Mouse (Mus musculus) MEL (cell line): ENCODE measurements around the gene H2-Ab1. TPM values are rescaled to one million over a fixed set of nuclear protein-coding genes. Genes with fewer than 3 reads are reported as not detected.

Source experiments
- DNase-seq: peaks from one replicate; pipeline ENCODE4 v3.0.0; 2011; ENCODE audit warnings: low read depth, low spot score
- H3K27ac ChIP-seq: 2 replicates; pipeline ENCODE4 v1.5.1; 2012; ENCODE audit warnings: low read depth, mild to moderate bottlenecking, control low read depth, low read length, moderate library complexity; ENCODE audit not compliant: control insufficient read depth
- H3K27me3 ChIP-seq, 2 experiments: fragments of 150-350 bp in 1 of 2; sonication (generic) in 1 of 2; 2 replicates each; pipeline ENCODE4 v1.6.1; 2012; ENCODE audit warnings: low read length in 2 of 2, mild to moderate bottlenecking in 2 of 2, improper control_type of control experiment in 1 of 2, moderate library complexity in 1 of 2; ENCODE audit not compliant: insufficient read depth in 2 of 2, control insufficient read depth in 1 of 2
- H3K36me3 ChIP-seq, 2 experiments: 2 replicates each; pipeline ENCODE4 v1.6.1; 2012 to 2014; ENCODE audit warnings: low read length in 2 of 2, improper control_type of control experiment in 1 of 2, inconsistent platforms in 1 of 2, mild to moderate bottlenecking in 1 of 2; ENCODE audit not compliant: insufficient read depth in 2 of 2, control insufficient read depth in 1 of 2
- H3K4me1 ChIP-seq, 2 experiments: fragments of 150-350 bp in 1 of 2; sonication (generic) in 1 of 2; 2 replicates each; pipeline ENCODE4 v1.6.1; 2012; ENCODE audit warnings: low read length in 2 of 2, improper control_type of control experiment in 1 of 2, mild to moderate bottlenecking in 1 of 2; ENCODE audit not compliant: insufficient read depth in 2 of 2, control insufficient read depth in 1 of 2
- H3K4me3 ChIP-seq, 2 experiments: fragments of 150-350 bp in 1 of 2; sonication (generic) in 1 of 2; 2 replicates each; pipeline ENCODE4 v1.5.1; 2012; ENCODE audit warnings: low read depth in 2 of 2, low read length in 2 of 2, mild to moderate bottlenecking in 2 of 2, moderate library complexity in 2 of 2, control low read depth in 1 of 2, improper control_type of control experiment in 1 of 2; ENCODE audit not compliant: control insufficient read depth in 1 of 2, insufficient read depth in 1 of 2
- H3K79me2 ChIP-seq: 2 replicates; pipeline ENCODE4 v1.6.1; 2012; ENCODE audit warnings: mild to moderate bottlenecking, low read length, moderate library complexity; ENCODE audit not compliant: control insufficient read depth, poor library complexity, insufficient read depth
- H3K9ac ChIP-seq: 2 replicates; pipeline ENCODE4 v1.6.1; 2012; ENCODE audit warnings: low read depth, mild to moderate bottlenecking, control low read depth, low read length, moderate library complexity; ENCODE audit not compliant: control insufficient read depth, poor library complexity, severe bottlenecking
- H3K9me3 ChIP-seq: fragments of 150-350 bp; sonication (generic); replicated peaks from 2 replicates; pipeline ENCODE4 v1.6.1; 2012; ENCODE audit warnings: mild to moderate bottlenecking, low read length, improper control_type of control experiment, moderate library complexity; ENCODE audit not compliant: insufficient read depth
- BHLHE40 ChIP-seq: IDR thresholded peaks from 2 replicates; pipeline ENCODE4 v1.6.1; 2012; ENCODE audit warnings: low read depth, mild to moderate bottlenecking, inconsistent platforms, low read length, improper control_type of control experiment, borderline replicate concordance
- CHD1 ChIP-seq: IDR thresholded peaks from 2 replicates; pipeline ENCODE4 v1.6.1; 2012; ENCODE audit warnings: low read depth, mild to moderate bottlenecking, inconsistent platforms, low read length, improper control_type of control experiment
- CHD2 ChIP-seq: IDR thresholded peaks from 2 replicates; pipeline ENCODE4 v1.6.1; 2011; ENCODE audit warnings: low read length, improper control_type of control experiment
- CTCF ChIP-seq, 3 experiments: IDR thresholded peaks in 2 of 3; conservative IDR thresholded peaks in 1 of 3; 2 replicates each; pipeline ENCODE4 v1.5.1; 2011 to 2012; ENCODE audit warnings: low read length in 3 of 3, low read depth in 2 of 3, mild to moderate bottlenecking in 2 of 3, improper control_type of control experiment in 1 of 3, inconsistent platforms in 1 of 3, mixed read lengths in 1 of 3, moderate library complexity in 1 of 3; ENCODE audit not compliant: control insufficient read depth in 1 of 3, insufficient read depth in 1 of 3, poor library complexity in 1 of 3, severe bottlenecking in 1 of 3
- E2F4 ChIP-seq: IDR thresholded peaks from 2 replicates; pipeline ENCODE4 v1.6.1; 2011; ENCODE audit warnings: low read depth, low read length, improper control_type of control experiment, borderline replicate concordance
- ETS1 ChIP-seq: IDR thresholded peaks from 2 replicates; pipeline ENCODE4 v1.6.1; 2012; ENCODE audit warnings: low read depth, mild to moderate bottlenecking, inconsistent platforms, low read length, improper control_type of control experiment, moderate library complexity
- GABPA ChIP-seq: IDR thresholded peaks from 2 replicates; pipeline ENCODE4 v1.6.1; 2012; ENCODE audit warnings: low read depth, mild to moderate bottlenecking, inconsistent platforms, low read length, improper control_type of control experiment, moderate library complexity
- GATA1 ChIP-seq: IDR thresholded peaks from 2 replicates; pipeline ENCODE4 v1.6.1; 2011; ENCODE audit warnings: low read depth, low read length, improper control_type of control experiment
- HCFC1 ChIP-seq: IDR thresholded peaks from 2 replicates; pipeline ENCODE4 v1.6.1; 2012; ENCODE audit warnings: low read depth, mild to moderate bottlenecking, inconsistent platforms, low read length, improper control_type of control experiment, moderate library complexity
- JUND ChIP-seq: IDR thresholded peaks from 2 replicates; pipeline ENCODE4 v1.6.1; 2011; ENCODE audit warnings: low read depth, mild to moderate bottlenecking, improper control_type of control experiment, low read length
- MAFK ChIP-seq: IDR thresholded peaks from 2 replicates; pipeline ENCODE4 v1.6.1; 2011; ENCODE audit warnings: low read depth, mild to moderate bottlenecking, low read length, improper control_type of control experiment, borderline replicate concordance
- MAZ ChIP-seq: IDR thresholded peaks from 2 replicates; pipeline ENCODE4 v1.6.1; 2012; ENCODE audit warnings: low read depth, mild to moderate bottlenecking, inconsistent platforms, low read length, improper control_type of control experiment
- MEF2A ChIP-seq: IDR thresholded peaks from 2 replicates; pipeline ENCODE4 v1.6.1; 2014; ENCODE audit warnings: low read depth, mild to moderate bottlenecking, inconsistent platforms, low read length, improper control_type of control experiment; ENCODE audit not compliant: poor library complexity, insufficient replicate concordance, severe bottlenecking; ENCODE audit errors: extremely low read depth
- MYB ChIP-seq: IDR thresholded peaks from 2 replicates; pipeline ENCODE4 v1.6.1; 2011; ENCODE audit warnings: mild to moderate bottlenecking, low read depth, low read length, improper control_type of control experiment
- MYC ChIP-seq: IDR thresholded peaks from 2 replicates; pipeline ENCODE4 v1.6.1; 2011; ENCODE audit warnings: low read depth, mild to moderate bottlenecking, low read length, improper control_type of control experiment, moderate library complexity
- NELFE ChIP-seq: IDR thresholded peaks from 2 replicates; pipeline ENCODE4 v1.6.1; 2011; ENCODE audit warnings: low read depth, low read length, improper control_type of control experiment
- POLR2AphosphoS2 ChIP-seq: IDR thresholded peaks from 2 replicates; pipeline ENCODE4 v1.6.1; 2011; ENCODE audit warnings: low read length, improper control_type of control experiment
- POLR2AphosphoS5 ChIP-seq: IDR thresholded peaks from 2 replicates; pipeline ENCODE4 v1.6.1; 2012; ENCODE audit warnings: low read depth, borderline replicate concordance, mild to moderate bottlenecking, inconsistent platforms, low read length, moderate library complexity, mixed read lengths
- RAD21 ChIP-seq: IDR thresholded peaks from 2 replicates; pipeline ENCODE4 v1.6.1; 2011; ENCODE audit warnings: mild to moderate bottlenecking, low read depth, low read length, improper control_type of control experiment
- SIN3A ChIP-seq: IDR thresholded peaks from 2 replicates; pipeline ENCODE4 v1.6.1; 2012; ENCODE audit warnings: low read length, improper control_type of control experiment, inconsistent platforms
- SMC3 ChIP-seq: IDR thresholded peaks from 2 replicates; pipeline ENCODE4 v1.6.1; 2011; ENCODE audit warnings: low read depth, low read length, improper control_type of control experiment
- TAL1 ChIP-seq: IDR thresholded peaks from 2 replicates; pipeline ENCODE4 v1.6.1; 2012; ENCODE audit warnings: mild to moderate bottlenecking, inconsistent platforms, low read length, moderate library complexity, mixed read lengths
- TBP ChIP-seq: IDR thresholded peaks from 2 replicates; pipeline ENCODE4 v1.8.0; 2011; ENCODE audit warnings: low read depth, low read length, improper control_type of control experiment
- UBTF ChIP-seq: IDR thresholded peaks from 2 replicates; pipeline ENCODE4 v1.6.1; 2012; ENCODE audit warnings: low read depth, mild to moderate bottlenecking, inconsistent platforms, low read length, improper control_type of control experiment, moderate library complexity, borderline replicate concordance; ENCODE audit not compliant: insufficient read depth
- USF2 ChIP-seq, 2 experiments: IDR thresholded peaks; 2 replicates each; pipeline ENCODE4 v1.6.1; 2011 to 2012; ENCODE audit warnings: improper control_type of control experiment in 2 of 2, low read length in 2 of 2, borderline replicate concordance in 1 of 2, inconsistent platforms in 1 of 2, low read depth in 1 of 2, mild to moderate bottlenecking in 1 of 2; ENCODE audit not compliant: insufficient read depth in 1 of 2
- ZC3H11A ChIP-seq: IDR thresholded peaks from 2 replicates; pipeline ENCODE4 v1.6.1; 2012; ENCODE audit warnings: low read depth, mild to moderate bottlenecking, inconsistent platforms, low read length, improper control_type of control experiment
- ZKSCAN1 ChIP-seq: IDR thresholded peaks from 2 replicates; pipeline ENCODE4 v1.6.1; 2012; ENCODE audit warnings: low read depth, mild to moderate bottlenecking, inconsistent platforms, low read length, improper control_type of control experiment, moderate library complexity
- polyA plus RNA-seq, 2 experiments: library from polyadenylated mRNA; stranded (reverse) in 1 of 2; unstranded in 1 of 2; fragments of >175 nt in 1 of 2; fragments of >200 nt in 1 of 2; gene quantifications; 2 replicates each; pipeline versions ENCODE4 v1.2.1 to v1.2.4; 2012; ENCODE audit warnings: low replicate concordance in 2 of 2, low read depth in 1 of 2; ENCODE audit not compliant: insufficient read length in 2 of 2, insufficient read depth in 1 of 2, missing spikeins in 1 of 2
- total RNA-seq: library from RNA; depleted of rRNA; stranded (reverse); fragments of 300-350 nt; gene quantifications from 2 replicates; pipeline ENCODE4 v1.2.3, GENCODE M21; 2012

The H2-Ab1 gene
- total and polyA plus RNA-seq, 3 experiments, result not detected

DNA sequence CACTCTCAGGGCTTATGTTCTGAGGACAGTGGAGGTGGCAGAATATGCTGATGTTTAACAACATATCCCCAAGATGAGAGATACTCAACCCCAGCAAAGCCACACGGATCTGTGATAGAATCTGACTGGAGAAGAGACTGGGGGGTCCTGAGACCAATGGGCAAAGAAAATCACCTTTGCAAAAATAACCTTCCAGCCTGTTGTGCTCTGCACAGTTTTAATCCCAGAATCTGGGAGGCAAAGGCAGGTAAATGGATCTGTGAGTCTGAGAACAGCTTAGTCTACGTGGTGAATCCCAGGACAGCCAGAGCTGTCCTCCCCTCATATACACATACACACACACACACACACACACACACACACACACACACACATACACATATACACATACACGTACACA is 8.1 kb upstream of the H2-Ab1 start:
- H3K36me3 ChIP-seq, result no peaks in the 10 kb centered on the region
- DNase-seq, result no peak
- H3K4me3 ChIP-seq, result no peak overlapping the region
- no peaks in the 10 kb centered on the region for H3K9me3 ChIP-seq
- peaks cover 4 to 14% of the 10 kb centered on the region in 2 experiments for H3K27me3 ChIP-seq
- no peaks in the 10 kb centered on the region for H3K79me2 ChIP-seq
- TF ChIP-seq HCFC1 (no peak), USF2 (IDR thresholded peaks at IDR 0.05; ENCODE audit: borderline replicate concordance in 1 of 2, insufficient read depth in 1 of 2, low read depth in 1 of 2, low read length in 2 of 2) (no peak), SMC3 (no peak), GABPA (no peak), POLR2AphosphoS2 (no peak), JUND (no peak), POLR2AphosphoS5 (no peak), TAL1 (no peak), MAZ (no peak), MYC (no peak), MAFK (no peak), MEF2A (no peak), SIN3A (no peak), MYB (no peak)
- no peak overlapping the region for H3K27ac ChIP-seq
- no peaks in the 10 kb centered on the region for H3K4me1 ChIP-seq
- H3K9ac ChIP-seq, result no peak overlapping the region

DNA sequence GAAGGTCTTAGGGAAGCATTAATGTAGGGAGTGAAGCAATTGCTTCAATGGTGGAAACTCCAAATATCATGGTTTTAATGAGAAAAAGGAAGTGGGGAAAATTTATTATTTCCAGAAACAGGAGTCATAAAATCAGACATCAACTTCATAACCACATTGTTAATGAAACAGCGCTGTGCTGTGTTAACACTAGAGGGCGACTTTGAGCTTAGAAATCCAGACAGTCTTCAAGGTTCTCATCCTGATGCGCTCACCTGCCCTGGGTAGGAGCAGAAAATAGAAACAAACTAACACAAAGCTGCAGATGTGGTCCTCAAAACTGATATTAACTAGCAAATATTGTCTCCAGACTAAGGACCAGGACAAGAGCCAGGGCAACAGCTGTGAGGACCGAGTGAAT is 7.6 kb upstream of the H2-Ab1 start:
- TF ChIP-seq USF2 (IDR thresholded peaks at IDR 0.05; ENCODE audit: borderline replicate concordance in 1 of 2, insufficient read depth in 1 of 2, low read depth in 1 of 2, low read length in 2 of 2), result no peak
- no peak for TF ChIP-seq CHD1
- TF ChIP-seq NELFE, result no peak
- no peak for TF ChIP-seq ETS1
- no peak for TF ChIP-seq CHD2
- peak; percentile 79 for TF ChIP-seq RAD21
- no peak for TF ChIP-seq TBP
- TF ChIP-seq JUND, result no peak
- no peak for TF ChIP-seq E2F4
- no peak for TF ChIP-seq GATA1
- no peak for TF ChIP-seq SIN3A
- TF ChIP-seq UBTF, result no peak
- peak; percentile 77 for TF ChIP-seq ZC3H11A
- peak; percentile 88 for TF ChIP-seq SMC3
- no peak for TF ChIP-seq POLR2AphosphoS5
- TF ChIP-seq POLR2AphosphoS2, result no peak
- no peak for TF ChIP-seq MAFK
- peak; percentile 40 to 85 (median 67) for TF ChIP-seq CTCF (IDR thresholded peaks at IDR 0.05 in 2 of 3, conservative IDR thresholded peaks at IDR 0.05 in 1 of 3; ENCODE audit: control insufficient read depth in 1 of 3, insufficient read depth in 1 of 3, low read depth in 2 of 3, low read length in 3 of 3, poor library complexity in 1 of 3, severe bottlenecking in 1 of 3)
- TF ChIP-seq TAL1, result no peak
- no peak for TF ChIP-seq ZKSCAN1
- TF ChIP-seq BHLHE40, result 0 out of 2 replicates have a peak, but pooled peaks have one; percentile 27
- TF ChIP-seq, all 39 proteins: peak for 5
- H3K4me1 ChIP-seq, result no peaks in the 10 kb centered on the region
- H3K27ac ChIP-seq, result no peak overlapping the region
- H3K9ac ChIP-seq, result no peak overlapping the region
- no peaks in the 10 kb centered on the region for H3K36me3 ChIP-seq
- H3K79me2 ChIP-seq, result no peaks in the 10 kb centered on the region
- DNase-seq, result peak; percentile 69
- H3K9me3 ChIP-seq, result no peaks in the 10 kb centered on the region
- H3K4me3 ChIP-seq, result no peak overlapping the region
- H3K27me3 ChIP-seq, result peaks cover 5 to 12% of the 10 kb centered on the region in 2 experiments
